Mouse (Mus musculus): ENCODE results near the gene Ccnd3.
"Not testable (repeated sequence)": the region's sequence is repeated elsewhere in the genome, so short reads cannot be mapped to it uniquely, and the experiment has no call there.

Gene Ccnd3

DNA sequence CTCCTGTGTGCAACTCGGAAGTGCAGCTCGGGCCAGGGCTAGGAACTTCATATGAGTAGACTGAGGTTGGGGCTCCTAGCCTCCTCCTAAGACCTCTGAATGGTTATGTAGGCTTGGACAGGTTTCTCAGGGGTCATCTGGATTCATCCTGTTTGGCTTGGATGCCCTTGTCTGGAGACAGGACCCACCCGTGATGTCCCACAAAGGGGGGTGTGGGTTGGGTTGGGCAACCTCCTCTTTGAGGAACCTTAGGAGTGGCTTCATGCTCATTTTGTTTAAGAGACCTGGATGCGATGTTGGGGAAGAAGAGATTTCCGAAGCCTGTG is 92.0 kb downstream of the Ccnd3 start:
- DNase-seq: peak; percentile 31

DNA sequence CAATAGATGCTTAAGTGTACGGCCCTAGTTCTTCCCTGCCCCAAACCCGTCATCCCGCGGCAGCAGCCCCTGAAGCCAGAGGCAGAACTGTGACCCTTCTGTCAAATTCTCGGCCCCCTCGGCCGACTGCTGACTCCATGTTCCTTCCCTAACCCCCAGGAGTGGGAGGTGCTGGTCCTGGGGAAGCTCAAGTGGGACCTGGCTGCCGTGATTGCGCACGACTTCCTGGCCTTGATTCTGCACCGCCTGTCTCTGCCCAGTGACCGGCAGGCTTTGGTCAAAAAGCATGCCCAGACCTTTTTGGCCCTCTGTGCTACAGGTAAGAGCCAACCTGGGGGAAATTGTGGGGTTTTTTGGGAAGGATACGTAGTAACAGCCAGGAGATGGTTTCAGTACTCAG is 92.4 kb downstream of the Ccnd3 start:
- peak; percentile 32 to 42 for DNase-seq

DNA sequence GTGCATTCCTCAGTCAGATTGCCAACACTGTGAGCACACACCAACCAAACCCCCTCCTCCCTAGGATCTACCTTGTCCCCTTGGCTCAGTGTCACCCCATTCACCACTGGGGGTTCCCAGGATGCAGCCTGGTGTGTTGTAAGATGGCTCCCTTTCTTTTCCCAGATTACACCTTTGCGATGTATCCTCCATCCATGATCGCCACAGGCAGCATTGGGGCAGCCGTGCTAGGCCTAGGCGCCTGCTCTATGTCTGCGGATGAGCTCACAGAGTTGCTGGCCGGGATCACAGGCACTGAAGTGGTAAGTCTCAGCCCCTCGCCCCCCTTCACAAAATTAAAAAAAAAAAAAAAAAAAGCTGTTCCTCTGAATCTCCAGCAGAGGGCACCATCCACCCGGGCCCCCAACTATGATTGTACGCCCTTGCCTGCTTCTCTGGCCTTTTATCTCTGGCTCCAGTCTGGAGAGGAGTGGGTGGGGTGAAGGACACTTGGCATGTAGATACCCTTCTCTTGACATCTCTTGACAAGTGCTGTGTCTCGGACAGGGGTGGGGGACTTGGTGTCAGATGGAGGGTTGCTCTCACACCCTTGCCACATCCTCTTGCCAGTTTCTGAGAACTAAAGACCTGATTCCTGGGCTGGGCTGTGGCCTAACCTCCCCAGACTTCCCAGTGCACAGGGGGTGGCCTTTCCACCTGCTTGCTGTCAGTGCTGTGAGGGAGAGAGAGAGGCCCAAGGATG is 93.2 kb downstream of the Ccnd3 start:
- peak; percentile 74 for DNase-seq

DNA sequence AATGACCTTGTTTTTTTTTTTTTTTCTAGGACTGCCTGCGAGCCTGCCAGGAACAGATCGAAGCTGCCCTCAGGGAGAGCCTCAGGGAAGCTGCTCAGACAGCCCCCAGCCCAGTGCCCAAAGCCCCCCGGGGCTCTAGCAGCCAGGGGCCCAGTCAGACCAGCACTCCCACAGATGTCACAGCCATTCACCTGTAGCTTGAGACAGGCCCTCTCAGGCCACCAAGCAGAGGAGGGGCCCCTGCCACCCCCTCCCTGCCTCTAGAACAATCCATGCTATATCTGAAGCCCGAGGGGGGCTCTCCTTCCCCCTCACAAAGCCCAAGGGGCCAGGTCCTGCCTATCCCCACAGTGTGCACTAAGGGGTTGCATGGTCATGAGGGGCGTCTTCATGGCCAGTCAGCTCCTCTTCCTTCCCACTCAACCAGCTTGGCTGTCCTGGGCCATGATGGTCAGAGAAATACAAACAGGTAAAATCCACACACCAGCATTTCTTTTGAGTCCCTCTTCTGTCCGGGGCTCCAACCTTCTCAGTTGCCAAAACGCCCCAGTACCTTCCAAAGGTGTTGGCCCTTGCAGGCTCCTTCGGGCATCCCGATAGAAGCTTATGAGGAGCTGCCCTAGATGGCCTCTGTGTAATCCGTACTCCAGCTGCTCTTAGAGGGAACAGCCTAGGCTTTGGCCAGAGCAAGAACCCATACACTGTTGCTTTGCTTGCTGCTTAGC is 93.9 kb downstream of the Ccnd3 start:
- DNase-seq: not testable (repeated sequence)

DNA sequence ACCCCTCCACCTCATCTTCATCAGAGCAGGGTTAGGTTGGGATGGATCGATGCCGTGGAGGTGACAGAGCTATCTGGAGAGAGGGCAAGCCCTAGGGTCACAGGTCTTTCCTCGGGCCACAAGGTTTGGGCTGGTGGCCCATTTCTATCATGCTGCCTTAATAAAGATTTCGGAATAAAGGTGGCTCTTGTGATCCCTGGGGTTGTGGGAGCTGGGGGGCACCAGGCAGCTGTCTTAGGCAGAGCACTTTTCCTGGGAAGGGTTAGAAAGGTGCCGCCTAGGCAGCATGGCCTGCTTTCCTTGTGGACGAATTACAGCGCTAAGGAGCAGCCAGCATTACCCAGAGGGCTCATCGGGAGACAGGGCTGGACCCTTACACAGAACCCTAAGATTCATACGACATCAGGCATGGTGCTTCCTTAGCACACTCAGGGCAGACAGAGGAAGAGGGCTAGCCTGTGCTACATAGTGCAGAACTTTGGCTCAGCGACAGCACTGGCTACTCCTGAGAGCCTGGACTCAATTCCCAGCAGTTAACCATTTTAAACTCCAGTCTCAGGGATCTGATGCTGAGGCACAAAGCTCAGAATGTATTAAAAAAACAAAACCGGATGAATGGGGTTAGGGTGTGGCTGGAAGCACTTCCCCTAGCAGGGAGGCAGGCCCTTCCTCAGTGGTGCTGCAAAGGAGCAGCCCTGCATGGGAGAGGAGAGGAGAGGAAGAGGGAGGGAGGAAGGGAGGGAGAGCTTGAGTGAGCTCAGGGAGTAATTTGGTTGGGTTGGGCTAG is 94.9 kb downstream of the Ccnd3 start:
- peak; percentile 63 to 73 for DNase-seq

DNA sequence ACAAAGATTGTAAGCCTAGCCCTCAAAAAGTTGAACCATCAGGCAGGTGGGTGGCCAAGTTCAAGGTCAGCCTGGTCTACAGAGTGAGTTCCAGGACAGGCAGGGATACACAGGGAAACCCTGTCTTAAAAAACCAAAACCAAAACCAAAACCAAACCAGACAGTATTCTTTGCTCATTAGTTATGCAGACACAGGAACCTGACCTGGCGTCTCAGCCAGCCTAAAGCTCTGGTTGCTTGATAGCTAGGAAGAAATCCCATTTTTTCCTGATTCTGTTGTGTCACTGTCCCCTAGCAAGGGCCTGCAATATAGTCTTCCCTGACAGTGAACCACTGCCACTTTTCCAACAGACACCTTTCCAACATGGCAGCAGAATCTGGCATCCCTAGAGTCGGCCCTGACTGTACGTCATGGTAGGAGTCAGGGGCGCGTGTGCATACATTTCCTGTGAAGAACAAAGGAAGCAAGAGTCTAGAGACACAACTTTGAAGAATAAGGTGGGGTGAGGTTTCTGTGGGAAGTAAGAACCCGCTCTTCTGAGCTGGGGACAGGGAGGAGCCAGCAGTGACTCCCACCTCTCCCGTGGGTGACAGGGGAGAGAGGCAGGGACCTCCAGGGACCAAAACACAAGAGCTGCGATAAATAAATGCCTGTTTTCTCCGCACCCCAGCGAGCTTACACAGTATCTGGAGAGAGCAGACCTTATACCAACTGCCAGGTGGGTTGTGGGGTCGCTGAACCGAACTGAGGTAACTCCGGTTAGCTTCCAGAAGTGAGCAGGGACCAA is 95.9 kb downstream of the Ccnd3 start:
- no peak for DNase-seq

DNA sequence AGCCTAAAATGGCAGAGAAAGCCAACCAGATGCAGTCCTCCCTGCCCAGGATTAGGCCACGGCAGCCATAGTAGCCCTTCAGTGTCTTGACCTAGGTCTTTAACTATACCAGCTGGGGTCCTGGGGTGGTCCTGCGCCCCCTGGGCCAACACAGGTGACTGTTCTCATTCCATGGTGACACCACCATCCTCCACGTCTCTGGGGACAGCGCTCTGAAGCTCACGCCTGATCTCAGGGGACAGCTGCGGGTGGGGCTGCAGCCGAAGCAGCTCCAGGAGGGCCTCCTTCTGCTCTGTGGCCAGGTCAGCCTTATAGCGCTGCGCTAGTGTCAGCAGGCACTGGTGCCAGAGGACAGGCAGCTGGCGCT is 96.5 kb downstream of the Ccnd3 start:
- DNase-seq: no peak

DNA sequence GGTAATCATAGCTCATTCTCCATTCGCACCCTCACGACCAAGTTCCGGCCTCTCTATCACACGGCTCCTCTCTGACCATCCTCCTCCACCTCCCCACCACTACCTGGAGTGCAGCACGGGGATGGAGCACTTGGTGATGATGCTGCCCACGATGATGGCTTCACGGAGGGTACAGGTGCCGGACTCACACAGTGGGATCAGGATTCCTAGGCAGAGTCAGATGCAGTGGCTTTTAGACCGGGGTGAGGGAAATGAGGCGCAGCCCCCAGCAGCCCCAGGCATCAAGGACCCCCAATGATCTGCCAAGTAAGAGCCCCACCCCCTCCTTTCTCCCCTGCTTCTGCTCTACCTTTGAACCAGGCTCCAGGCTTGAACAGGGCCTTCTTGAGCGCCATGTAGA is 97.4 kb downstream of the Ccnd3 start:
- DNase-seq: no peak

DNA sequence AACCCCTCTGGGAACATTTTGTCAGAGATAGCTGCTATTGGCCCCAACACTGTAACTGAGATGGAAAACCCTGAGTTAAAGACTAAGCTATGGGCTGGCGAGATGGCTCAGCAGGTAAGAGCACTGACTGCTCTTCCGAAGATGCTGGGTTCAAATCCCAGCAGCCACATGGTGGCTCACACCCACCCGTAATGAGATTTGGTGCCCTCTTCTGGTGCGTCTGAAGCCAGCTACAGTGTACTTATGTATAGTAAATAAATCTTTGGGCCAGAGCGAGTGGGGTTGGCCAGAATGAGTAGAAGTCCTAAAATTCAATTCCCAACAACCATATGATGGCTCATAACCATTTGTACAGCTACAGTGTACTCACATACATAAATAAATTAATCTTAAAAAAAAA is 101.4 kb downstream of the Ccnd3 start:
- DNase-seq: peak in 1 of 2 experiments; percentile 43

DNA sequence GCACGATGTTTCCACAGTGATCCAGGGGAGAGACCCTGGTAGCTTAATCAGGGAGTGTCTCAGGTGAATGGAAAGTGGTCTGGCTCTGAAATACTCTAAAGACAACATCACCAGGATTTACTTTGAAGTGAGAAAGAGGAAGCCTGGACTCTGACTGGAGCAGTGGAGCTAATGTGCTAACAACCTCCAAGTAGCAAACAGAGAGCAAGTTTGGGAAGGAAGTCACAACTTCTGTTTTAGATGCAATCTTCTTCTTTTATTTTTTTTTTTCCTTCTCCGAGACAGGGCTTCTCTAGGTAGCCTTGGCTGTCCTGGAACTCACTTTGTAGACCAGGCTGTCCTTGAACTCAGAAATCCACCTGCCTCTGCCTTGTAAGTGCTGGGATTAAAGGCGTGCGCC is 104.3 kb downstream of the Ccnd3 start:
- DNase-seq: no peak

DNA sequence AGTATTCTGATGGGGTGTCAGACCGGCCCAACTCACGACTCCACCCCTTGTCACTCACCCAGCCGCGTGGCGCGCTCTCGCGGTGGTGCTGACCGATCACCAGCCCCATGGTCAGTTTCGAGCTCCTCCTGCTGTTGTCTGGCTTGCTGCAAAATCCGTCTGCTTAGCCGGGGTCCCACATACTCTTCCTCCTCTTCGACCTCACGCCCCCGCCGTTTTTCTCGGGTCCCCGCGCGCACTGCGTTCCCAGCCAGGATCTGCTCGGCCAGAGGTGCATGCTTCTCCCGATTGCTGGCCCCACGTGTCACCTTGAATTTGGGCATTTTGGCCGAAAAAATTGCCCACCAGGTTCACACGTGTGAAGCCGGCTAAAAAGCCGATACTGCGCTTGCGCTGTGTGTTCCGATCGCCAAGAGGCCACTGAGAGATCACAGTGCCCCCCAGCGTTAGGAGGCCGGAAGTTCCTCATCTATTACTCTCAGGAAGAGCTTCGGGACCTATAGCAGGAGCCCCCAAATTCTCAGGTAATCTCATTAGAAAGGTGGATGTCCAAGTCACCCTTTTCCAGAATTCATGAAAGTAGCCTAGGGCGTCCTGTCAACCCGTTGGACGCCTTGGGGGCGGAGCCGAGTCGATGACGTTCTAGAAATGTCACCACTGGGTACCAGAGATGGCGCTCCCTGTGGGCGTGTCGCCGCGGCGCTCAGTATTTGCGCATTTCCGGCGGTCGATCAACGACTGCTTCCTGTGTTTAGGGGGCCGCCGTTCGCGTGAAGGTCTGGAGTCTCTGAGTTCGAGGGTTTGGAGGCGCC is 106.2 kb downstream of the Ccnd3 start, which contains the start of the genes Bysl, Med20 and Gm20517:
Gene Bysl, minus strand, starts transcription at position 644 of the 812 bp plus-strand sequence.
Gene Med20, plus strand, starts transcription at position 734 of the 812 bp plus-strand sequence.
Gene Gm20517, plus strand, starts transcription at position 741 of the 812 bp plus-strand sequence.
- peak; percentile 97 for DNase-seq

DNA sequence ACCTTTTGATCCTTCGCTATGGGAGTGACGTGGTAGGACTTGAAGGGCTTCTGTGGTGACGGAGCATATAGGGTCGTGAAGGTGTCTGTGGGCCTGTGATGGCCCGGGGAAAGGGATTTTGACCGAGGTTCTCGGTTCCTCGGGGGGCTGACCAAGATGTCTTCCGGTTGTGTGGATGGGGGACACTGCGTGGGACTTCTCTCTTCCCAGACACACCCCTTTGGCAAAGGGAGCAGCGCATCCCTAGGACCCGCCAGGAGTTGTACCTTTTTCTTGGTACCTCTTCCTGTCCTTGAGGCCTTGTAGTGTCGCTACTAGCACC is 106.8 kb downstream of the Ccnd3 start:
- no peak for DNase-seq

DNA sequence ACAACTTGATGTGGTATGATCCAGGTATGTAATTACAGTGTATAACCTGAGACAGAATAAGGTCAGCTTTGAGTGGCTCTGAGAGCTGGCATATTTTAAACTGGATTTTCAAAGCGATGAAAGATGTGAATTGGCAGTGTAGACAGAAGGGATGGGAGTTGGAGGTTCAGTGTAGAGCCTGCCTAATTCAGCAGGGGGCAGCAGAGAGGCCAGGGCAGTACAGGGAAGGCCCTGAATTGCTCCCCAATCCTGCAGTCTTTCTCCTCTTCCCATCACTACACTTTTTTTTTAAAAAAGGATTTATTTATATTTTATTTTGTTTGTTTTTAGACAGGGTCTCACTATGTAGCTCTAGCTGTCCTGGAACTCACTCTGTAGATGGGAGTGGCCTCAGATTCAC is 109.2 kb downstream of the Ccnd3 start:
- DNase-seq: peak in 1 of 2 experiments; percentile 62

DNA sequence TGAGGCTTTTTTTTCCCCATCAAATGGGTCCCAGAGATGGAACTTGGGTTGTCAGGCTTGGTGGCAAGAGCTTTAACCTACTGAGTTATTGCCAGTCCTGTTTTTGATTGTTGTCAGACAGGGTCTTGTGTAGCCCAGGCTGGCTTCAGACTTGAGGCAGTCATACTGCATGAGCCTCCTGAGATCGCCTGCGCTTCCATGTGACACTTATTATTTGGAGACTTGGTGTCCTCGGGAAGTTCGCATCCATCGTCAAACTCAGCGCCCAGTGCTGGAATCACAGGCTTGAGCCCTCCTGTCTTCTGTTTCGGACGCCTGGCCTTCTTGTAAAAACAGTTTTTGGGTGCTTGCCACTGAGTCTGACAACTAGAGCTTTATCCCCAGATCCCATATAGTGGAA is 111.3 kb downstream of the Ccnd3 start:
- DNase-seq: no peak

DNA sequence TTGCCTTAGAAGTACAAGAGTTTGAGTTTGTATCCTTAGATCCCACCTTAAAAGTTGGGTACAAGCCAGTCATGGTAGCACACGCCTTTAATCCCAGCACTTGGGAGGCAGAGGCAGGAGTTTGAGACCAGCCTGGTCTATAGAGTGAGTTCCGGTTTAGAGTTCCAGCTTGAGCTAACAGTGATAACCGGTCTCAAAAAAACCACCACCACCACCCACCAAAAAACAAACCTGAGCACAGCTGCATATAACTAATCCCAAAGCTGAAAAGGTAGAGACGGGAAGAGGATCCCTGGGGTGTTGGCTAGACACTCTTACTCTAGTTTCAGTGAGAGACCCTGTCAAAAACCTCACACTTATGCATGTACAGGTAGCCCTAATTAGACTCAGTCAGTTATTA is 111.8 kb downstream of the Ccnd3 start:
- DNase-seq: no peak

DNA sequence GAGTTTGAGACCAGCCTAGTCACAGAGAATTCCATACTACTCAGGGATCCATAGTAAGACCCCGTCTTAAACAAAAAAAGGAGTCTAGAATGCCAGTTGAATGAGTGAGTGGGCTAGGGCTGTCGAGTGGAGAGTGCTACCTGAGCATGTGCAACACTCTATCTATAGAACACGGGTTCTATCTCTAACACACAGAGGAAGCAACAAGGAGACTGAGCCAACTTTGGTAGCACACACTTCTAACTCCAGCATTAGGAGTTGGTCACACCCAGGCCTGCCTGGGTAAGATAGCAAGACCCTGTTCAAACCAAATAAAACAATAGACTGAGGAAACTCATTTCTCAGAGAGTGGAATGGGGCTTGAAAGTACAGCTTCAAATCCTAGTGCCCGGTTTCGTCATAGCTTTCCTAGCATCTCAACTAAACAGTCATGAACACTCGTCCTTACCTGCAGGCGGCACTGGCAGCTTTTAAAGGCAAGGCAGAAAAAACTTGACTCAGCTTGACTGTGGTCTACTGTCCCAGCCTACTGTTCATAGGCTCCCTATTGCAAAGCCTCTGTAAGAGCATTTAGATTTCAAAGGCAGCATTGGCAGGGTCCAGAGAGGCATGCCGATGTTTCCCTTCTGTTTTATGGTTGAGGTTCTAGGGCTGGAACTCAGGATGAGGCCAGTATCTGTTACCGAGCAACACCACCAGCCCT is 112.9 kb downstream of the Ccnd3 start:
- DNase-seq: no peak

DNA sequence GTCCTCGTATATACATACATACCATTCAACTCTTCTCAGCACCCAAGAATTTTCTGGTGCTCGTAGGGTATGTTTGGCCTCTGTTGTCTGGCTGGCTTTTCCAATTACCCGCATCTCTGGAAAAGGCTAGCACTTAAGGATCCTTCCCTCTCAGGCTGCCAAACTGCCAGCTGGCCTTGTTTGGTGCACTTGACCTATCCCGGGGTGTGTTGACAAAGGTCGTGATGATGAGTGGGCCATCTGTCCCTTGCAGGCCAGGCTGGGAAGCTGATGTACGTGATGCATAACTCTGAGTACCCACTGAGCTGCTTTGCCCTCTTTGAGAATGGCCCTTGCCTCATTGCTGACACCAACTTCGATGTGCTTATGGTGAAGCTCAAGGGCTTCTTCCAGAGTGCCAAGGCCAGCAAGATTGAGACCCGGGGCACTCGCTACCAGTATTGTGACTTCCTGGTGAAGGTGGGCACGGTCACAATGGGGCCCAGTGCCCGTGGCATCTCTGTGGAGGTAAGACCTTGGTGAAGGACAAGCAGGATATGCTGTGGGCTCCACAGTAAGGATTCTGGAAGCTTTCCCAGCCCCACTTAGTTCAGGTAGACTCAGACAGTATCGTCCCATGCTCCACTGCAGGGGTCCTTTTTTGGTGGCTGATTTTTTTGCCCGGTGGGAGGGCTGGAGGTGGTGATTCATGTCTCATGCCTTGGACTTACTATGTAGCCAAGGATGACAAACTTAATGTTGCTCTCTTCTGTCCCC is 113.9 kb downstream of the Ccnd3 start:
- peak in 1 of 2 experiments; percentile 59 for DNase-seq

DNA sequence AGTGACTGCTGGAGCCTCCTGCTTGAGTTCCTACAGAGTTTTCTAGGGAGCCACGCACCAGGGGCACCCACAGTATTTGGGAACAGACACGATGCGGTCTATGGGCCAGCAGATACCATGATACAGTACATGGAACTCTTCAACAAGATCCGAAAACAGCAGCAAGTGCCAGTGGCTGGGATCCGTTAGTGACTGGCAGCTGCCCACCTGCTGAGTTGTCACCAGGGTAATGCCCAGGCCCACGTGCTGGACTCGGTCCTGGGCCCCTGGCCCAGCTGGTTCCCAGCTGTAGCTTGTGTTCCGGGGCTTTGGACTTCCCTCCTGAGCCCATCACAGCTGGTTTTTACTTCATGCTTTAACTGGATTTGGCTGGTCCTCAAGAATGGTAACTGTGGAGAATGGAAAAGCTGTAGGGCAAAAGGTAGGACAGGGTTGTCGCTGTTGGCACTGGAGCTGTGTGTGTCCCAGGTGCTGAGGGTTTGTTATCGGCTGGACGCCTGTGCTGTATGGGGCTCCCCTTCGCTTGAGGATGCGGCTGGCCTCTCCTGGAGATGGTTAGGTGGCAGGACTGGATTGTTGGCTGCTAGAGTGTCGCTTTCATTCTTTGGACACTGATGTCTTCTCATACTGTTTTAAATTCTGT is 118.2 kb downstream of the Ccnd3 start:
- DNase-seq: no peak

DNA sequence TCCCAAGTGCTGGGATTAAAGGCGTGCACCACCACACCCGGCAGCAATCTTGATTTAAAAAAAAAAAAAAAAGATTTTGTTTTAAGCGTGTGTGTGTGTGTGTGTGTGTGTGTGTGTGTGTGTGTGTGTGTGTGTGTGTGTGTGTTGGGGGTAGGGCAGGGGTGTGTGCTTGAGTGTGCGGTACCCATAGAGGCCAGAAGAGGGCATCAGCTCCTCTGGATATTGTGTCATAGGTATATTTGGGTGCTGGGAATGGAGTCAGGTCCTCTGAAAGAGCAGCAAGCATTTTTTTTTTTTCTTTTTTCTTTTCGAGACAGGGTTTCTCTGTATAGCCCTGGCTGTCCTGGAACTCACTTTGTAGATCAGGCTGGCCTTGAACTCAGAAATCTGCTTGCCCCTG is 119.7 kb downstream of the Ccnd3 start:
- not testable (repeated sequence) for DNase-seq

DNA sequence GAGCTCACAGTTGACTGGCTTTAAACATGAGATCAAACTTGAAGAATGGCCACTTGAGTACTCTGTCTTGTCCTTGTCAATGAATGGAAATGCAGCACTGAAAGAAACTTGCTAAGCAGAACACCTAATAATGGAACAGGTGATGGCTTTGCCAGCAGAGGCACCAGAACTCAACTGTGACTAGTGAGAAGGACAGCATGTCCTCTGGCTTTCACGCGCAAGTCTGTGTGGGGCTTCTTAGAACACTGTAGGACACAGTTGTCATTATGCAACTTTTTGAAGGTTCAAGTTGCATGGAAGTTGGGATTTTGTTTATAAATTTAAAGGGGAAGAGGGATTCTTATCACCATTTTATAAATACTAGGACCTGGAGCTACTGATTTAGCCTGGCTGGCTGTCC is 120.2 kb downstream of the Ccnd3 start:
- DNase-seq: peak in 1 of 2 experiments; percentile 51

All from lung, postnatal 4 days (tissue).